Mouse (Mus musculus): ENCODE data around the gene Atf3. TPM values are rescaled to one million over a fixed set of nuclear protein-coding genes. Genes with fewer than 3 reads are reported as not detected.

Gene Atf3
- polyA plus RNA-seq, 1 experiment: 4.8 TPM

DNA sequence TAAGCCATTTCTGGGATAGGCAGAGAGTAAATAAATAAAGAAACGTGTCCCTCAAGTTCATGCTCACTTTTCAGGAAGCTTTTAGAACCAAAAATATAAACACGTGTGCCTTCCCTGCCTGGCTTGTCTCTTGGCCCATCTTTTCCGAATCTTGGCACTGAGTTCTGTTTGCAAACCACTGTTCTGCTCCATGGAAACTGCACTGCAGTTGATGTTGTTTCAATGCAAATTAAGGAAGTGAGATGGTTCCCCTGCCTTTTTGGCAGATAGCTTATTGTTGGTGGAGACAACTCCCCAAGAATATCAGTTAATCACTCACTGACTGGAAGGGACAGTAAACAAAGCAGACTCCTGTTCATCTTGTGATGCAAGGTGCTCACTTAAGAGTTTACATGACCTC, 95.1 kb downstream of the Atf3 start:
- no peak overlapping the region for H3K4me3 ChIP-seq (replicated peaks; ENCODE audit: extremely low read depth, low read depth, low read length)
- DNase-seq: no peak
- no peak for TF ChIP-seq CTCF (IDR thresholded peaks at IDR 0.05; ENCODE audit: insufficient read depth, low read length)
- TF ChIP-seq POLR2A (IDR thresholded peaks at IDR 0.05; ENCODE audit: borderline replicate concordance, extremely low read depth, low read depth, low read length): no peak
- 27% methylated on average over 3 of the region's 3 CpGs for WGBS
- H3K4me1 ChIP-seq (ENCODE audit: control insufficient read depth, insufficient read depth, low read length): no peaks in the 10 kb centered on the region

Other genes starting within 250 kb of the Atf3 start
- 0.51 and 1.5 TPM in 2 replicates for gene Vash2, start 238.7 kb downstream of the Atf3 start, polyA plus RNA-seq (2012; rRNA removed)
- gene Flvcr1, start 191.9 kb downstream of the Atf3 start, polyA plus RNA-seq (2012; rRNA removed): 19.9 and 26.1 TPM in 2 replicates
- not detected in 2 replicates for gene Spata45, start 181.4 kb downstream of the Atf3 start, polyA plus RNA-seq (2012; rRNA removed)
- gene Tatdn3, start 155.1 kb downstream of the Atf3 start, polyA plus RNA-seq (2012; rRNA removed): 3.8 and 6.8 TPM in 2 replicates
- gene Nsl1, start 155.0 kb downstream of the Atf3 start, polyA plus RNA-seq (2012; rRNA removed): 0.38 and 0.49 TPM in 2 replicates
- gene Batf3, start 120.2 kb downstream of the Atf3 start, polyA plus RNA-seq (2012; rRNA removed): 5.1 and 6.1 TPM in 2 replicates
- not detected in 2 replicates for gene Fam71a, start 53.2 kb downstream of the Atf3 start, polyA plus RNA-seq (2012; rRNA removed)
- 164 and 224 TPM in 2 replicates for gene Nenf, start 100.2 kb upstream of the Atf3 start, polyA plus RNA-seq (2012; rRNA removed)
- 8.0 and 8.4 TPM in 2 replicates for gene Tmem206, start 107.9 kb upstream of the Atf3 start, polyA plus RNA-seq (2012; rRNA removed)
- 91.0 and 94.6 TPM in 2 replicates for gene Ppp2r5a, start 185.2 kb upstream of the Atf3 start, polyA plus RNA-seq (2012; rRNA removed)